Mouse (Mus musculus) E14TG2a.4 (cell line): ENCODE data around the gene Haspin.
"Not testable (repeated sequence)": the region's sequence is repeated elsewhere in the genome, so short reads cannot be mapped to it uniquely, and the experiment has no call there.

Experiments
- H3K27me3 ChIP-seq: 2 replicates; pipeline ENCODE4 v1.6.1; 2014; ENCODE audit warnings: low read length, control low read depth; ENCODE audit not compliant: insufficient read depth
- H3K36me3 ChIP-seq: 2 replicates; pipeline ENCODE4 v1.6.1; 2014; ENCODE audit warnings: low read length, control low read depth; ENCODE audit not compliant: insufficient read depth
- H3K4me1 ChIP-seq: replicated peaks from 2 replicates; pipeline ENCODE4 v1.6.1; 2014; ENCODE audit warnings: low read depth, low read length, control low read depth
- H3K4me3 ChIP-seq: replicated peaks from 2 replicates; pipeline ENCODE4 v1.5.1; 2014; ENCODE audit warnings: mild to moderate bottlenecking, low read length
- H3K9me3 ChIP-seq: 2 replicates; pipeline ENCODE4 v1.6.1; 2014; ENCODE audit warnings: low read length, control low read depth
- CTCF ChIP-seq: conservative IDR thresholded peaks from 2 replicates; pipeline ENCODE4 v1.5.1; 2014; ENCODE audit warnings: low read length
- NANOG ChIP-seq: IDR thresholded peaks from 2 replicates; pipeline ENCODE4 v1.6.1; 2014; ENCODE audit warnings: borderline replicate concordance, low read length, mixed read lengths
- POU5F1 ChIP-seq: IDR thresholded peaks from 2 replicates; pipeline ENCODE4 v1.6.1; 2014; ENCODE audit warnings: low read length, borderline replicate concordance

Gene Haspin

GRCm38 (mm10) chr11:73134222-73134621, 3.9 kb downstream of the Haspin start:
- no peaks in the 10 kb centered on the region for H3K9me3 ChIP-seq
- 0 out of 2 replicates have a peak overlapping the region, but pooled peaks have one; percentile 20 for H3K4me3 ChIP-seq
- no peak for TF ChIP-seq POU5F1
- no peak for TF ChIP-seq CTCF
- TF ChIP-seq NANOG = no peak
- no peaks in the 10 kb centered on the region for H3K27me3 ChIP-seq
- H3K36me3 ChIP-seq = peaks cover 76% of the 10 kb centered on the region
- H3K4me1 ChIP-seq = peaks cover 77% of the 10 kb centered on the region

- H3K27me3 ChIP-seq = no peaks in the 10 kb centered on the region
- TF ChIP-seq CTCF = no peak
- no peak for TF ChIP-seq NANOG
- TF ChIP-seq POU5F1 = no peak
- H3K36me3 ChIP-seq = peaks cover 85% of the 10 kb centered on the region
- H3K4me1 ChIP-seq = peaks cover 68% of the 10 kb centered on the region
- H3K4me3 ChIP-seq = no peak overlapping the region
- no peaks in the 10 kb centered on the region for H3K9me3 ChIP-seq
Measured at GRCm38 (mm10) chr11:73132999-73133398, 5.1 kb downstream of the Haspin start.

- Histone ChIP-seq H3K27me3 (no peaks in the 10 kb centered on the region), H3K4me1 (peaks cover 59% of the 10 kb centered on the region), H3K9me3 (no peaks in the 10 kb centered on the region), H3K4me3 (no peak overlapping the region), H3K36me3 (peaks cover 78% of the 10 kb centered on the region)
- TF ChIP-seq CTCF (peak; percentile 41; the same call in 1 of the 2 replicates), POU5F1 (no peak)
Measured at GRCm38 (mm10) chr11:73131020-73131419, 7.1 kb downstream of the Haspin start.

- Histone ChIP-seq H3K4me1 (peaks cover 33% of the 10 kb centered on the region), H3K27me3 (no peaks in the 10 kb centered on the region), H3K9me3 (no peaks in the 10 kb centered on the region), H3K4me3 (no peak overlapping the region), H3K36me3 (peaks cover 44% of the 10 kb centered on the region)
- no peak for TF ChIP-seq NANOG
- no peak for TF ChIP-seq CTCF
- no peak for TF ChIP-seq POU5F1
Measured at GRCm38 (mm10) chr11:73126495-73126894, 11.6 kb downstream of the Haspin start.

GRCm38 (mm10) chr11:73111414-73111813, 26.7 kb downstream of the Haspin start:
- TF ChIP-seq CTCF = no peak
- no peak for TF ChIP-seq NANOG
- no peak for TF ChIP-seq POU5F1
- peaks cover 5% of the 10 kb centered on the region for H3K27me3 ChIP-seq
- H3K4me1 ChIP-seq = no peaks in the 10 kb centered on the region

GRCm38 (mm10) chr11:73109941-73110340, 28.2 kb downstream of the Haspin start:
- Histone ChIP-seq H3K4me3 (no peak overlapping the region), H3K27me3 (peaks cover 5% of the 10 kb centered on the region), H3K4me1 (no peaks in the 10 kb centered on the region), H3K36me3 (no peaks in the 10 kb centered on the region), H3K9me3 (no peaks in the 10 kb centered on the region)
- TF ChIP-seq NANOG (no peak), POU5F1 (no peak), CTCF (no peak)

More at GRCm38 (mm10) chr11:73111414-73111813, 26.7 kb downstream of the Haspin start:
- Histone ChIP-seq H3K9me3 (no peaks in the 10 kb centered on the region), H3K36me3 (no peaks in the 10 kb centered on the region), H3K4me3 (no peak overlapping the region)

GRCm38 (mm10) chr11:73108898-73109625, 29.0 kb downstream of the Haspin start:
- TF ChIP-seq NANOG (no peak), CTCF (no peak), POU5F1 (no peak)
- H3K4me1 ChIP-seq = no peaks in the 10 kb centered on the region
- H3K4me3 ChIP-seq = no peak overlapping the region
- H3K9me3 ChIP-seq = no peaks in the 10 kb centered on the region
- no peaks in the 10 kb centered on the region for H3K36me3 ChIP-seq
- H3K27me3 ChIP-seq = peaks cover 5% of the 10 kb centered on the region

- Histone ChIP-seq H3K9me3 (no peaks in the 10 kb centered on the region), H3K4me1 (peaks cover 7% of the 10 kb centered on the region; the same call in 1 of the 2 replicates), H3K36me3 (no peaks in the 10 kb centered on the region), H3K4me3 (no peak overlapping the region), H3K27me3 (peaks cover 2% of the 10 kb centered on the region; the same call in 1 of the 2 replicates)
- TF ChIP-seq NANOG (no peak), CTCF (no peak), POU5F1 (no peak)
Measured at GRCm38 (mm10) chr11:73108195-73108897, 29.7 kb downstream of the Haspin start.

- H3K9me3 ChIP-seq, H3K4me3 ChIP-seq, H3K27me3 ChIP-seq, H3K36me3 ChIP-seq, H3K4me1 ChIP-seq: not testable (repeated sequence)
Measured at GRCm38 (mm10) chr11:73107358-73107757, 30.7 kb downstream of the Haspin start.
